Mouse (Mus musculus) ES-Bruce4 (cell line): ENCODE data around the gene Bmp2k.

Experiments
- CTCF ChIP-seq: IDR thresholded peaks from one replicate; pipeline ENCODE4 v1.8.1; 2011; ENCODE audit warnings: low read depth, low read length
- EP300 ChIP-seq: IDR thresholded peaks from 2 replicates; pipeline ENCODE4 v1.6.1; 2011; ENCODE audit warnings: low read depth, low read length; ENCODE audit not compliant: insufficient read depth
- POLR2A ChIP-seq: IDR thresholded peaks from one replicate; pipeline ENCODE4 v1.8.1; 2011; ENCODE audit warnings: low read length; ENCODE audit not compliant: insufficient read depth

DNA sequence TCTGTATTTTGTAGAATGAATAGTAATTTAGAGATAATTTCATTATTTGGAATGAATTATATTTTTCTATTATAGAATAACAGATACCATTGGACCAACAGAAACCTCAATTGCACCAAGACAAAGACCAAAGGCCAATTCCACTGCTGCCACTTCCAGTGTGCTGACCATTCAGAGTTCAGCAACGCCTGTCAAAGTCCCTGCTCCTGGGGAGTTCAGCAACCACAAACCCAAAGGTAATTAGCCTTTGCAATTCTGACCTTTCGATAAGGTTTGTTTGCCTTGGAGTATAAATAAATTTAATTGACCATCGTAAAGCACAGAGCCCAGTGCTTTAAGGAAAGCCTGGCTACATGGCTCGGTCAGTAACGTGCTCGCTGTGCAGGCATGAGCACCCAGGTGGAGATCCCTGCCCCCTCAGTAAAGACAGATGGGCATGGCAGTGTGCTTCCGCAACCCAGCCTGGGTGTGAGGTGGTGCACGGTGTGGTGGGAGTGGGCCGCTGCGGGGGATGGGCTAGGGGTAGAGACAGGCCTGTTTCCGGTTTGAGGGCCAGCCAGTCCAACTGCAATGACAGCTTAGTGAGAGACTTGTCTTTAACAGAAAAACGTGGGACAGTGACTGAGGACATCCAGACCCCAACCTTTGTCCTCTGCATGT, 59.4 kb downstream of the Bmp2k start:
- TF ChIP-seq CTCF (no peak), POLR2A (no peak), EP300 (no peak)
